Mouse (Mus musculus) neutrophil, adult 65 days (primary cell): Measurements from ENCODE around the gene Pgd. TPM values are rescaled to one million over a fixed set of nuclear protein-coding genes. Genes with fewer than 3 reads are reported as not detected.

Source experiments
- total RNA-seq: library from RNA; stranded (reverse); gene quantifications from 2 replicates; pipeline ENCODE4 v1.2.4, GENCODE M21; 2023

Gene Pgd
- 738 and 813 TPM in 2 replicates for total RNA-seq

DNA sequence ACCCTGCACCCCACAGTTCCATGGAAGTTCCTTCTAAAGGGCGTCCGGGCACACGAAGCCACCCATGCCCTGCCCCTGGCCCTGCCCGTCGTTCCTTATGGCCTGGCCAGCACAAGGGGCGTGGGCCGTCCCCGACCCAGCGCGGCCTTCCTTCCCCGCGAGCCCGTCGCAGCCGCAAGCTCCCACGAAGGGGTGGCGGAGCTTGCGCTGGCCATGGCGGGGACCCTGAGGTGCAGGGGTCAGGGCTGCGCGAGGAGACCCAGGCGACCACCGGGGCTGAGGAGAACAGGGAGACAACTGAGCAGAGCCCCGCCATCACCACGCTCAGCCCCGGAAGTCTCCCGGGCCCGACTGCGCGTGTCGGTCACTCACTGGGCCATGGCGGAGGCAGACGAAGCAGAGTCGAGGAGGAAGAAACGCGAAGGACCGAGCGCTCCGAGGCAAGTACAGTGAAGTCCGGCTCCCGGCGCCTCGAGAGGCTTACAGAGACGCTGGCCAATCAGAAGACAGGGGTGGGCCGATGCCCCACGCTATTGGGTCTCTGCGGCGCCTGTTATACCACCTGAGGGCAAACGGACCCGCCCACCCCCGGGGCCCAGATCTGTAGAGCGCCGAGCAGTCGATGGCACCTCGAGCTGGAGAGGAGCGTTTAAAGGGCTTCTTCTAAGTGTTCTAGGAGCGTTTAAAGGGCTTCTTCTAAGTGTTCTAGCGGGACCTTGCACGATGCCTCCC lies at the start of gene Pgd:
TSS of gene Pgd (minus strand) at position 557 of the 732 bp plus-strand sequence.

GRCm38 (mm10) chr4:149136982-149137770 lies 29.4 kb downstream of the Pgd start, which contains the start of gene Cenps:
TSS of gene Cenps (minus strand) at chr4:149137629.

DNA sequence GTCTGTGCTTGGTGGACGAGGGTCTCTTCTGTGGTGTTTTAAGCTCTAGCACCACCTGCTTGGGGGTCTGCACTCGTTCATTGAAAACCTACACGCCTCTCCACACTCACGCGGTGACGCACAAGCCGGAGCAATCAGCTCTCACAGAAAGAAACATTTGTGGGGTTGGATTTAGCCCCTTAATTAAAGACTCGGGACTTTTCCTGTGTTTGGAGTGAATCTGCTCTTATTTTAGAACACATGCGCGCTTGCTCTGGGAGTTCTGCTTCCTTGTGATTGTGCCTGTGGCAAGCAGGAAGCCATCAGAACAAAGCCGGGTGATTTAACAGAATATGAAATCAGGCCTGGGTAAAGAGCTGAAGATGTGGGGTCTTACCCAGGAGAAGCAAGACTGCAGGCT lies 39.9 kb downstream of the Pgd start, which contains the start of gene Cort:
TSS of gene Cort (minus strand) at position 101 of the 400 bp plus-strand sequence.

GRCm38 (mm10) chr4:149103875-149104561 lies 62.6 kb downstream of the Pgd start, which contains the start of gene Dffa:
TSS of gene Dffa (plus strand) at chr4:149104146.

Other genes with a start within 250 kb of the Pgd start
- gene Pex14, start 66.9 kb downstream of the Pgd start, total RNA-seq = 14.9 TPM in 2 replicates
- gene Dffa, start 62.6 kb downstream of the Pgd start, total RNA-seq = 13.7 and 17.6 TPM in 2 replicates
- gene Cort, start 40.0 kb downstream of the Pgd start, total RNA-seq = 1.0 and 1.1 TPM in 2 replicates
- 8.7 and 13.1 TPM in 2 replicates for gene Cenps, start 29.1 kb downstream of the Pgd start, total RNA-seq
- 52.6 and 66.9 TPM in 2 replicates for gene Kif1b, start 140.9 kb upstream of the Pgd start, total RNA-seq